Mouse (Mus musculus) MEL (cell line): ENCODE measurements around the gene Gpn2. TPM values are rescaled to one million over a fixed set of nuclear protein-coding genes. Genes with fewer than 3 reads are reported as not detected.
A peak's percentile ranks its signal among the peaks of the same experiment; 100 is the strongest.

Experiments
- DNase-seq: peaks from one replicate; pipeline ENCODE4 v3.0.0; 2011; ENCODE audit warnings: low read depth, low spot score
- H3K27ac ChIP-seq: 2 replicates; pipeline ENCODE4 v1.5.1; 2012; ENCODE audit warnings: low read depth, mild to moderate bottlenecking, control low read depth, low read length, moderate library complexity; ENCODE audit not compliant: control insufficient read depth
- H3K27me3 ChIP-seq, 2 experiments: fragments of 150-350 bp in 1 of 2; sonication (generic) in 1 of 2; 2 replicates each; pipeline ENCODE4 v1.6.1; 2012; ENCODE audit warnings: low read length in 2 of 2, mild to moderate bottlenecking in 2 of 2, improper control_type of control experiment in 1 of 2, moderate library complexity in 1 of 2; ENCODE audit not compliant: insufficient read depth in 2 of 2, control insufficient read depth in 1 of 2
- H3K36me3 ChIP-seq, 2 experiments: 2 replicates each; pipeline ENCODE4 v1.6.1; 2012 to 2014; ENCODE audit warnings: low read length in 2 of 2, improper control_type of control experiment in 1 of 2, inconsistent platforms in 1 of 2, mild to moderate bottlenecking in 1 of 2; ENCODE audit not compliant: insufficient read depth in 2 of 2, control insufficient read depth in 1 of 2
- H3K4me1 ChIP-seq, 2 experiments: fragments of 150-350 bp in 1 of 2; sonication (generic) in 1 of 2; 2 replicates each; pipeline ENCODE4 v1.6.1; 2012; ENCODE audit warnings: low read length in 2 of 2, improper control_type of control experiment in 1 of 2, mild to moderate bottlenecking in 1 of 2; ENCODE audit not compliant: insufficient read depth in 2 of 2, control insufficient read depth in 1 of 2
- H3K4me3 ChIP-seq, 2 experiments: fragments of 150-350 bp in 1 of 2; sonication (generic) in 1 of 2; 2 replicates each; pipeline ENCODE4 v1.5.1; 2012; ENCODE audit warnings: low read depth in 2 of 2, low read length in 2 of 2, mild to moderate bottlenecking in 2 of 2, moderate library complexity in 2 of 2, control low read depth in 1 of 2, improper control_type of control experiment in 1 of 2; ENCODE audit not compliant: control insufficient read depth in 1 of 2, insufficient read depth in 1 of 2
- H3K79me2 ChIP-seq: 2 replicates; pipeline ENCODE4 v1.6.1; 2012; ENCODE audit warnings: mild to moderate bottlenecking, low read length, moderate library complexity; ENCODE audit not compliant: control insufficient read depth, poor library complexity, insufficient read depth
- H3K9ac ChIP-seq: 2 replicates; pipeline ENCODE4 v1.6.1; 2012; ENCODE audit warnings: low read depth, mild to moderate bottlenecking, control low read depth, low read length, moderate library complexity; ENCODE audit not compliant: control insufficient read depth, poor library complexity, severe bottlenecking
- H3K9me3 ChIP-seq: fragments of 150-350 bp; sonication (generic); replicated peaks from 2 replicates; pipeline ENCODE4 v1.6.1; 2012; ENCODE audit warnings: mild to moderate bottlenecking, low read length, improper control_type of control experiment, moderate library complexity; ENCODE audit not compliant: insufficient read depth
- CHD1 ChIP-seq: IDR thresholded peaks from 2 replicates; pipeline ENCODE4 v1.6.1; 2012; ENCODE audit warnings: low read depth, mild to moderate bottlenecking, inconsistent platforms, low read length, improper control_type of control experiment
- CTCF ChIP-seq, 3 experiments: IDR thresholded peaks in 2 of 3; conservative IDR thresholded peaks in 1 of 3; 2 replicates each; pipeline ENCODE4 v1.5.1; 2011 to 2012; ENCODE audit warnings: low read length in 3 of 3, low read depth in 2 of 3, mild to moderate bottlenecking in 2 of 3, improper control_type of control experiment in 1 of 3, inconsistent platforms in 1 of 3, mixed read lengths in 1 of 3, moderate library complexity in 1 of 3; ENCODE audit not compliant: control insufficient read depth in 1 of 3, insufficient read depth in 1 of 3, poor library complexity in 1 of 3, severe bottlenecking in 1 of 3
- ELF1 ChIP-seq: IDR thresholded peaks from 2 replicates; pipeline ENCODE4 v1.6.1; 2014; ENCODE audit warnings: low read depth, mild to moderate bottlenecking, inconsistent platforms, low read length, improper control_type of control experiment, moderate library complexity
- EP300 ChIP-seq, 2 experiments: IDR thresholded peaks; 2 replicates each; pipeline ENCODE4 v1.6.1; 2011; ENCODE audit warnings: improper control_type of control experiment in 2 of 2, low read length in 2 of 2, low read depth in 1 of 2, mild to moderate bottlenecking in 1 of 2
- ETS1 ChIP-seq: IDR thresholded peaks from 2 replicates; pipeline ENCODE4 v1.6.1; 2012; ENCODE audit warnings: low read depth, mild to moderate bottlenecking, inconsistent platforms, low read length, improper control_type of control experiment, moderate library complexity
- GATA1 ChIP-seq: IDR thresholded peaks from 2 replicates; pipeline ENCODE4 v1.6.1; 2011; ENCODE audit warnings: low read depth, low read length, improper control_type of control experiment
- JUND ChIP-seq: IDR thresholded peaks from 2 replicates; pipeline ENCODE4 v1.6.1; 2011; ENCODE audit warnings: low read depth, mild to moderate bottlenecking, improper control_type of control experiment, low read length
- MAFK ChIP-seq: IDR thresholded peaks from 2 replicates; pipeline ENCODE4 v1.6.1; 2011; ENCODE audit warnings: low read depth, mild to moderate bottlenecking, low read length, improper control_type of control experiment, borderline replicate concordance
- MAX ChIP-seq: IDR thresholded peaks from 2 replicates; pipeline ENCODE4 v1.6.1; 2011; ENCODE audit warnings: low read length, improper control_type of control experiment
- MAZ ChIP-seq: IDR thresholded peaks from 2 replicates; pipeline ENCODE4 v1.6.1; 2012; ENCODE audit warnings: low read depth, mild to moderate bottlenecking, inconsistent platforms, low read length, improper control_type of control experiment
- MXI1 ChIP-seq: IDR thresholded peaks from 2 replicates; pipeline ENCODE4 v1.6.1; 2011; ENCODE audit warnings: mild to moderate bottlenecking, low read depth, low read length, improper control_type of control experiment
- MYB ChIP-seq: IDR thresholded peaks from 2 replicates; pipeline ENCODE4 v1.6.1; 2011; ENCODE audit warnings: mild to moderate bottlenecking, low read depth, low read length, improper control_type of control experiment
- NELFE ChIP-seq: IDR thresholded peaks from 2 replicates; pipeline ENCODE4 v1.6.1; 2011; ENCODE audit warnings: low read depth, low read length, improper control_type of control experiment
- NRF1 ChIP-seq: IDR thresholded peaks from 2 replicates; pipeline ENCODE4 v1.6.1; 2014; ENCODE audit warnings: low read depth, mild to moderate bottlenecking, inconsistent platforms, low read length, improper control_type of control experiment, moderate library complexity; ENCODE audit not compliant: poor library complexity, insufficient read depth, severe bottlenecking
- POLR2AphosphoS5 ChIP-seq: IDR thresholded peaks from 2 replicates; pipeline ENCODE4 v1.6.1; 2012; ENCODE audit warnings: low read depth, borderline replicate concordance, mild to moderate bottlenecking, inconsistent platforms, low read length, moderate library complexity, mixed read lengths
- RCOR1 ChIP-seq: IDR thresholded peaks from 2 replicates; pipeline ENCODE4 v1.6.1; 2012; ENCODE audit warnings: low read depth, mild to moderate bottlenecking, inconsistent platforms, low read length, improper control_type of control experiment
- SIN3A ChIP-seq: IDR thresholded peaks from 2 replicates; pipeline ENCODE4 v1.6.1; 2012; ENCODE audit warnings: low read length, improper control_type of control experiment, inconsistent platforms
- TAL1 ChIP-seq: IDR thresholded peaks from 2 replicates; pipeline ENCODE4 v1.6.1; 2012; ENCODE audit warnings: mild to moderate bottlenecking, inconsistent platforms, low read length, moderate library complexity, mixed read lengths
- USF2 ChIP-seq, 2 experiments: IDR thresholded peaks; 2 replicates each; pipeline ENCODE4 v1.6.1; 2011 to 2012; ENCODE audit warnings: improper control_type of control experiment in 2 of 2, low read length in 2 of 2, borderline replicate concordance in 1 of 2, inconsistent platforms in 1 of 2, low read depth in 1 of 2, mild to moderate bottlenecking in 1 of 2; ENCODE audit not compliant: insufficient read depth in 1 of 2
- ZC3H11A ChIP-seq: IDR thresholded peaks from 2 replicates; pipeline ENCODE4 v1.6.1; 2012; ENCODE audit warnings: low read depth, mild to moderate bottlenecking, inconsistent platforms, low read length, improper control_type of control experiment
- ZKSCAN1 ChIP-seq: IDR thresholded peaks from 2 replicates; pipeline ENCODE4 v1.6.1; 2012; ENCODE audit warnings: low read depth, mild to moderate bottlenecking, inconsistent platforms, low read length, improper control_type of control experiment, moderate library complexity
- ZMIZ1 ChIP-seq: IDR thresholded peaks from 2 replicates; pipeline ENCODE4 v1.6.1; 2012; ENCODE audit warnings: low read depth, mild to moderate bottlenecking, inconsistent platforms, low read length, improper control_type of control experiment, moderate library complexity
- ZNF384 ChIP-seq: IDR thresholded peaks from 2 replicates; pipeline ENCODE4 v1.6.1; 2012; ENCODE audit warnings: low read depth, mild to moderate bottlenecking, inconsistent platforms, low read length, improper control_type of control experiment
- polyA plus RNA-seq, 2 experiments: library from polyadenylated mRNA; stranded (reverse) in 1 of 2; unstranded in 1 of 2; fragments of >175 nt in 1 of 2; fragments of >200 nt in 1 of 2; gene quantifications; 2 replicates each; pipeline versions ENCODE4 v1.2.1 to v1.2.4; 2012; ENCODE audit warnings: low replicate concordance in 2 of 2, low read depth in 1 of 2; ENCODE audit not compliant: insufficient read length in 2 of 2, insufficient read depth in 1 of 2, missing spikeins in 1 of 2
- total RNA-seq: library from RNA; depleted of rRNA; stranded (reverse); fragments of 300-350 nt; gene quantifications from 2 replicates; pipeline ENCODE4 v1.2.3, GENCODE M21; 2012

The Gpn2 gene
- total and polyA plus RNA-seq, 3 experiments, result 28.6 to 43.3 TPM; not detected in 1

DNA sequence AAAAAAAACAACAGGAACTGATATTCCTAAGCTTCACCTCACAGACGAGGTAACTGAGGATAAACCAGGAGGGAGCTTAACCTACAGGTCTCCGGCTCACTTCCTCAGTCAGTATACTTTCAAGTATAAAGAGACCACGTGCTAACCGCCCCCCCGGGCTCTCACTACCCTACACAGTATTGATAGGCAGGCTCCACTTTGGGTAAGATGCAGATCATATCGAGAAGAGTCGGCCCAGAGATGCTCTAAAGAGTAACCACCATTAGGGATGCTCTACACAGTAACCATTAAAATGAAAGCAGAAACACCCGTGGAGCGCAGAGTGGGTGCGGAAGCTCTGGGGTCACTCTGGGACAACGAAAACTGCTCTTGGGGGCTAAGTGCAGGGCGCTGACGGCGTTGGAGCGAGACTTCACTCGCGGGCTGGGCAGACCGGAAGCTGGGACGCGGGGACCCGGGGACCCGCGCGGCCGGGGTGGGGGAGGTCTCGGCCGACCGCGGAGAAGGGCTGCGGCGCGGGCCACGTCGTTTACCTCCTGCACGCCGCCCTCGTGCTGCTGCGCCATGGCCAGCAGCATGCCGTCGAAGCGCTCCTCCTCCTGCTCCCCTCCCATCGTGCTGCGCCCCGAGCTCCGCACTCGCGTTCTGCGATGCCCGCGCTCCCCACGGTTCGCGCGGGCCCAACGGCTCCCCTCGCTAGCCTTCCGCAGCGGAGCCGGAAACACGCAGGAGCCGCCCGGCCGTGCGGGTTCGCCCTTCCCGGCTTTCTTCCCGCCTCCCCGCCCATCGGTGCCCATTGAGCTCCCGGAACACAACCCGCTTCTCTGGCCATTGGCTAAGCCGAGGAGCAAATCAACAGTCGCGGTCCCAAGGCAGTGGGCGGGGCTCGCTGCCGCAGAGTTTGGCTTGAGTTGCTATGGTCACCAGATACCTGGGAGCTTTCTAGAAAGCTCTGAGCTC, 38.6 kb upstream of the Gpn2 start, which contains the start of gene Nudc (continued):
- no peak for TF ChIP-seq TAL1
- no peak for TF ChIP-seq ZC3H11A
- TF ChIP-seq MYB, result peak; percentile 45; the same call in 1 of the 2 replicates
- peak; percentile 93 for TF ChIP-seq NELFE
- peak; percentile 57 for TF ChIP-seq MAX
- TF ChIP-seq, all 39 proteins: peak for 15

DNA sequence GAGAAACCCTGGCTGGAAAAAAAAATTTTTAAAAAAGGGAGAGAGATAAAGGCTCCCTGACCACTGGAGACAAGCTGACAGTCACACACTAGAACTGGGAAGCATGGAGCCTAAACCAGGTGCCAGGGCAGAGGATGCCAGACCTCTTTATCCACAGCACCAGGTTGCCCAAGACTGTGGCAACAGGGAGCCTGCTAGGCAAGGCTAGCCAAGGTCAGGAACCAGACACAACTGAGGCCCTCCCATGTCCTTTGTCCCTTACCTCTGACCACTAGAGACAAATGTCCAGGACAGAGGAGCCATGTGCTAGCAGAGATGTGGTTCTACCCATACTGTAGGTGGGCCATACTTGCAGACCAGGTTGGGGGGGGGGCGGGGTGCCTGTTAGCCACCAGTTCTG, 32.1 kb upstream of the Gpn2 start:
- H3K4me3 ChIP-seq, result no peak overlapping the region
- H3K79me2 ChIP-seq, result no peaks in the 10 kb centered on the region
- TF ChIP-seq CTCF (IDR thresholded peaks at IDR 0.05 in 2 of 3, conservative IDR thresholded peaks at IDR 0.05 in 1 of 3; ENCODE audit: control insufficient read depth in 1 of 3, insufficient read depth in 1 of 3, low read depth in 2 of 3, low read length in 3 of 3, poor library complexity in 1 of 3, severe bottlenecking in 1 of 3), result no peak
- no peak for TF ChIP-seq ETS1
- TF ChIP-seq SIN3A, result no peak
- TF ChIP-seq TAL1, result no peak
- no peak for TF ChIP-seq ZNF384
- no peak for TF ChIP-seq MYB
- TF ChIP-seq NRF1, result no peak
- no peak for TF ChIP-seq GATA1
- no peak for TF ChIP-seq EP300 (IDR thresholded peaks at IDR 0.05; ENCODE audit: low read depth in 1 of 2, low read length in 2 of 2)
- no peak for TF ChIP-seq MAFK
- TF ChIP-seq RCOR1, result no peak
- TF ChIP-seq USF2 (IDR thresholded peaks at IDR 0.05; ENCODE audit: borderline replicate concordance in 1 of 2, insufficient read depth in 1 of 2, low read depth in 1 of 2, low read length in 2 of 2), result no peak
- H3K36me3 ChIP-seq, result peaks cover 0 to 4% of the 10 kb centered on the region in 2 experiments; a peak in 2 of 4 replicates
- H3K27ac ChIP-seq, result no peak overlapping the region
- H3K27me3 ChIP-seq, result peaks cover 3 to 4% of the 10 kb centered on the region in 2 experiments; a peak in 2 of 4 replicates
- H3K9me3 ChIP-seq, result no peaks in the 10 kb centered on the region
- peaks cover 3 to 8% of the 10 kb centered on the region in 2 experiments for H3K4me1 ChIP-seq
- no peak for DNase-seq
- H3K9ac ChIP-seq, result no peak overlapping the region

DNA sequence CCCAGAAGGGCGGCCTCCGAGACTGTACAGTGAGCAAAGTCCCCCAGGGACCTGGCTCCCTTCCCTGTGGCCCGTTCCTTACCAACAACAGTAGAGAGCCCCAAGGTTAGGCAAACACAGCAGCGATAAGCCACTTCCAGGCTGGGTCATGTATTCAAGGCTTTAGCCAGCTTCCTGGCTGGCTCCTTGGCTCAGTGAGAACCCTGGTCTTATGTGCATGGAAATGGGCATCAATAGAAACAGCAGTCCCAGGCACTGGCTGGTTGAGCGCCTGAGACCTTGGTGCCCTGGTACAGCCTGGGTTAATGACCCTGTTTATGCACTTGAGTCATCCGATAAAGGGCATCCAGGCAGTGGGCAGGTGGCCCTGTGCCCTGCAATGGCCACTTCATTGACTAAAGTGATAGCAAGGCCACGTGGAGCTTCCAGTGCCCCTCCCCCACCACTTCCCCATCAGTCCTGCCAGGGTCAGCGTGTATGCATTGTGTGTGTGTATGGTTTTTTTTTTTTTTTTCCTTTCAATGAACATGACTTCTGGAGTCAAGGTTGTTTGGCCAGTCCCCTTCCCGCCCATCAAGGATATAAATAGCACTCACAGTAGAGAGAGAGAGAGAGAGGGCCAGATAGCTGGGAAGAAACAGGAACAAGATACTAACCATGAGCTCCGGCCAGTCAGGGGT, 31.3 kb upstream of the Gpn2 start, which contains the start of gene Nr0b2:
TSS of gene Nr0b2 (plus strand) at position 609 of the 680 bp plus-strand sequence.
- Histone ChIP-seq H3K4me3 (no peak within 1 kb of the TSS), H3K79me2 (no peaks in the 10 kb centered on the region), H3K27me3 (peaks cover 5% of the 10 kb centered on the region in 2 experiments), H3K9ac (no peak within 1 kb of the TSS), H3K27ac (no peak within 1 kb of the TSS), H3K9me3 (no peaks in the 10 kb centered on the region), H3K36me3 (peaks cover 0 to 4% of the 10 kb centered on the region in 2 experiments; a peak in 2 of 4 replicates), H3K4me1 (peaks cover 3 to 8% of the 10 kb centered on the region in 2 experiments)
- peak; percentile 47 for DNase-seq
- TF ChIP-seq MAX, result peak; percentile 69
- TF ChIP-seq POLR2AphosphoS5, result no peak
- TF ChIP-seq MYB, result no peak
- no peak for TF ChIP-seq ZC3H11A
- no peak for TF ChIP-seq ZMIZ1
- no peak for TF ChIP-seq CHD1
- TF ChIP-seq MAZ, result no peak
- no peak for TF ChIP-seq ZKSCAN1
- TF ChIP-seq ELF1, result no peak
- TF ChIP-seq JUND, result no peak
- peak; percentile 60 for TF ChIP-seq ZNF384
- no peak for TF ChIP-seq SIN3A
- TF ChIP-seq CTCF (IDR thresholded peaks at IDR 0.05 in 2 of 3, conservative IDR thresholded peaks at IDR 0.05 in 1 of 3; ENCODE audit: control insufficient read depth in 1 of 3, insufficient read depth in 1 of 3, low read depth in 2 of 3, low read length in 3 of 3, poor library complexity in 1 of 3, severe bottlenecking in 1 of 3), result no peak
- peak; percentile 23; the same call in 1 of the 2 replicates for TF ChIP-seq MXI1
- no peak for TF ChIP-seq MAFK
- TF ChIP-seq TAL1, result no peak
- no peak for TF ChIP-seq EP300 (IDR thresholded peaks at IDR 0.05; ENCODE audit: low read depth in 1 of 2, low read length in 2 of 2)
- no peak for TF ChIP-seq NRF1
